Mouse (Mus musculus) adrenal gland, postnatal 25 days (tissue): Measurements from ENCODE around the gene Bphl. TPM values are rescaled to one million over a fixed set of nuclear protein-coding genes. Genes with fewer than 3 reads are reported as not detected.
"Not testable (repeated sequence)": the region's sequence is repeated elsewhere in the genome, so short reads cannot be mapped to it uniquely, and the experiment has no call there.

Experiments
- DNase-seq: peaks from one replicate; pipeline ENCODE4 v3.0.0; 2021; ENCODE audit warnings: mixed read lengths
- total RNA-seq: library from RNA; stranded (reverse); gene quantifications from 2 replicates; pipeline ENCODE4 v1.2.3, GENCODE M21; 2021

Bphl gene
- total RNA-seq, 1 experiment from 2014 or later, result 96.6 TPM

GRCm38 (mm10) chr13:34088201-34088649, 50.8 kb downstream of the Bphl start:
- DNase-seq, result not testable (repeated sequence)

GRCm38 (mm10) chr13:34088871-34089288, 51.5 kb downstream of the Bphl start:
- no peak for DNase-seq

GRCm38 (mm10) chr13:34089358-34089757, 52.0 kb downstream of the Bphl start:
- no peak for DNase-seq

GRCm38 (mm10) chr13:34095542-34096435, 58.4 kb downstream of the Bphl start:
- DNase-seq, result no peak

GRCm38 (mm10) chr13:34096455-34096854, 59.1 kb downstream of the Bphl start:
- DNase-seq, result no peak

- no peak for DNase-seq
Observed at GRCm38 (mm10) chr13:34097086-34097485, 59.7 kb downstream of the Bphl start.

- no peak for DNase-seq
Observed at GRCm38 (mm10) chr13:34100733-34101132, 63.3 kb downstream of the Bphl start.

- no peak for DNase-seq
Observed at GRCm38 (mm10) chr13:34101247-34101646, 63.9 kb downstream of the Bphl start.

GRCm38 (mm10) chr13:34101908-34102307, 64.5 kb downstream of the Bphl start:
- DNase-seq, result no peak

GRCm38 (mm10) chr13:34105364-34105763, 68.0 kb downstream of the Bphl start:
- DNase-seq, result no peak

GRCm38 (mm10) chr13:34106256-34106655, 68.9 kb downstream of the Bphl start:
- no peak for DNase-seq

- no peak for DNase-seq
Observed at GRCm38 (mm10) chr13:34106999-34107398, 69.6 kb downstream of the Bphl start.

- DNase-seq, result no peak
Observed at GRCm38 (mm10) chr13:34109035-34109676, 71.8 kb downstream of the Bphl start.

GRCm38 (mm10) chr13:34109677-34110058, 72.3 kb downstream of the Bphl start:
- DNase-seq, result no peak

GRCm38 (mm10) chr13:34111019-34111418, 73.6 kb downstream of the Bphl start:
- DNase-seq, result no peak

- no peak for DNase-seq
Observed at GRCm38 (mm10) chr13:34111878-34112277, 74.5 kb downstream of the Bphl start.

GRCm38 (mm10) chr13:34112369-34113081, 75.1 kb downstream of the Bphl start:
- DNase-seq, result peak; percentile 39

- no peak for DNase-seq
Observed at GRCm38 (mm10) chr13:34113086-34113485, 75.7 kb downstream of the Bphl start.

- DNase-seq, result no peak
Observed at GRCm38 (mm10) chr13:34114654-34115053, 77.3 kb downstream of the Bphl start.

GRCm38 (mm10) chr13:34116508-34116907, 79.1 kb downstream of the Bphl start:
- DNase-seq, result no peak

GRCm38 (mm10) chr13:34118816-34119215, 81.4 kb downstream of the Bphl start:
- DNase-seq, result no peak

GRCm38 (mm10) chr13:34119406-34119805, 82.0 kb downstream of the Bphl start:
- no peak for DNase-seq

- no peak for DNase-seq
Observed at GRCm38 (mm10) chr13:34120536-34120935, 83.1 kb downstream of the Bphl start.
